Mouse (Mus musculus): Measurements from ENCODE around the gene Nkain1. TPM values are rescaled to one million over a fixed set of nuclear protein-coding genes. Genes with fewer than 3 reads are reported as not detected.
A peak's percentile ranks its signal among the peaks of the same experiment; 100 is the strongest.

Nkain1 gene
- polyA plus RNA-seq, 1 experiment from 2014 or later: 1.0 TPM

- Histone ChIP-seq H3K36me3 (0 out of 2 replicates have a peak, but pooled peaks cover 2% of the 10 kb centered on the region), H3K9ac (no peak overlapping the region), H3K4me3 (replicated peaks) (peak overlapping the region; percentile 27), H3K27ac (replicated peaks) (no peak overlapping the region), H3K4me2 (replicated peaks) (peak overlapping the region; percentile 51), H3K4me1 (peaks cover 6% of the 10 kb centered on the region), H3K9me3 (replicated peaks) (no peaks in the 10 kb centered on the region), H3K27me3 (no peaks in the 10 kb centered on the region)
- 0 out of 2 replicates have a peak, but pooled peaks have one; percentile 3 for ATAC-seq (ENCODE audit: insufficient number of reproducible peaks, low FRiP score, low TSS enrichment, low read depth)
- WGBS: 23% methylated on average over 28 of the region's 28 CpGs
Observed at GRCm38 (mm10) chr4:130531645-130532280, 42.2 kb downstream of the Nkain1 start.

GRCm38 (mm10) chr4:130527804-130528203, 46.2 kb downstream of the Nkain1 start:
- H3K4me3 ChIP-seq (replicated peaks): no peak overlapping the region
- no peaks in the 10 kb centered on the region for H3K27me3 ChIP-seq
- H3K27ac ChIP-seq (replicated peaks): no peak overlapping the region
- no peak overlapping the region for H3K9ac ChIP-seq
- ATAC-seq (ENCODE audit: insufficient number of reproducible peaks, low FRiP score, low TSS enrichment, low read depth): no peak
- H3K9me3 ChIP-seq (replicated peaks): no peaks in the 10 kb centered on the region
- 75% methylated on average over 1 of the region's 1 CpGs for WGBS
- H3K4me1 ChIP-seq: peaks cover 6% of the 10 kb centered on the region
- H3K36me3 ChIP-seq: no peaks in the 10 kb centered on the region
- no peak overlapping the region for H3K4me2 ChIP-seq (replicated peaks)

- Histone ChIP-seq H3K9me3 (replicated peaks) (no peaks in the 10 kb centered on the region), H3K4me2 (replicated peaks) (no peak overlapping the region), H3K36me3 (no peaks in the 10 kb centered on the region), H3K4me3 (replicated peaks) (no peak overlapping the region), H3K27me3 (no peaks in the 10 kb centered on the region), H3K9ac (no peak overlapping the region), H3K27ac (replicated peaks) (no peak overlapping the region), H3K4me1 (peaks cover 7% of the 10 kb centered on the region)
- WGBS: 71% methylated on average over 1 of the region's 1 CpGs
- no peak for ATAC-seq (ENCODE audit: insufficient number of reproducible peaks, low FRiP score, low TSS enrichment, low read depth)
Observed at GRCm38 (mm10) chr4:130525041-130525440, 48.9 kb downstream of the Nkain1 start.

- ATAC-seq (ENCODE audit: insufficient number of reproducible peaks, low FRiP score, low TSS enrichment, low read depth): no peak
- Histone ChIP-seq H3K27ac (replicated peaks) (no peak overlapping the region), H3K4me3 (replicated peaks) (no peak overlapping the region), H3K9ac (no peak overlapping the region), H3K36me3 (no peaks in the 10 kb centered on the region), H3K4me1 (peaks cover 11% of the 10 kb centered on the region), H3K27me3 (no peaks in the 10 kb centered on the region), H3K9me3 (replicated peaks) (no peaks in the 10 kb centered on the region), H3K4me2 (replicated peaks) (no peak overlapping the region)
- WGBS: 94% methylated on average over 6 of the region's 6 CpGs
Observed at GRCm38 (mm10) chr4:130521466-130521865, 52.5 kb downstream of the Nkain1 start.

- H3K4me2 ChIP-seq (replicated peaks): peak overlapping the region; percentile 91
- H3K9me3 ChIP-seq (replicated peaks): no peaks in the 10 kb centered on the region
- no peaks in the 10 kb centered on the region for H3K27me3 ChIP-seq
- no peak; the same call in 1 of the 2 replicates for ATAC-seq (ENCODE audit: insufficient number of reproducible peaks, low FRiP score, low TSS enrichment, low read depth)
- H3K27ac ChIP-seq (replicated peaks): no peak overlapping the region
- H3K9ac ChIP-seq: no peak overlapping the region; the same call in 1 of the 2 replicates
- H3K36me3 ChIP-seq: no peaks in the 10 kb centered on the region
- WGBS: 1% methylated on average over 9 of the region's 9 CpGs
- peak overlapping the region; percentile 65 for H3K4me3 ChIP-seq (replicated peaks)
- peaks cover 11% of the 10 kb centered on the region for H3K4me1 ChIP-seq
Observed at GRCm38 (mm10) chr4:130520482-130520851, 53.5 kb downstream of the Nkain1 start.

GRCm38 (mm10) chr4:130519567-130520481, 54.1 kb downstream of the Nkain1 start:
- H3K9ac ChIP-seq: peak overlapping the region; percentile 66
- peaks cover 11% of the 10 kb centered on the region for H3K4me1 ChIP-seq
- no peaks in the 10 kb centered on the region for H3K36me3 ChIP-seq
- peak overlapping the region; percentile 91 for H3K4me2 ChIP-seq (replicated peaks)
- peak overlapping the region; percentile 84 for H3K27ac ChIP-seq (replicated peaks)
- H3K4me3 ChIP-seq (replicated peaks): peak overlapping the region; percentile 65
- H3K27me3 ChIP-seq: no peaks in the 10 kb centered on the region
- WGBS: under 1% methylated on average over 40 of the region's 40 CpGs
- H3K9me3 ChIP-seq (replicated peaks): no peaks in the 10 kb centered on the region
- peak; percentile 99 for ATAC-seq (ENCODE audit: insufficient number of reproducible peaks, low FRiP score, low TSS enrichment, low read depth)

GRCm38 (mm10) chr4:130516490-130516889, 57.5 kb downstream of the Nkain1 start:
- H3K4me1 ChIP-seq: peaks cover 11% of the 10 kb centered on the region
- H3K4me2 ChIP-seq (replicated peaks): no peak overlapping the region
- no peaks in the 10 kb centered on the region for H3K27me3 ChIP-seq
- H3K27ac ChIP-seq (replicated peaks): no peak overlapping the region
- no peak overlapping the region for H3K4me3 ChIP-seq (replicated peaks)
- no peaks in the 10 kb centered on the region for H3K36me3 ChIP-seq
- H3K9me3 ChIP-seq (replicated peaks): no peaks in the 10 kb centered on the region
- no peak overlapping the region for H3K9ac ChIP-seq
- 70% methylated on average over 6 of the region's 6 CpGs for WGBS
- ATAC-seq (ENCODE audit: insufficient number of reproducible peaks, low FRiP score, low TSS enrichment, low read depth): no peak

Other genes starting within 250 kb of the Nkain1 start
- 69.1 and 71.4 TPM in 2 replicates for gene Zcchc17, start 214.2 kb downstream of the Nkain1 start, polyA plus RNA-seq (2015; fragmentation: Nextera tagmentation; extraction: Ambion mirVana)
- 132 and 134 TPM in 2 replicates for gene Snrnp40, start 214.0 kb downstream of the Nkain1 start, polyA plus RNA-seq (2015; fragmentation: Nextera tagmentation; extraction: Ambion mirVana)
- 78.2 and 81.2 TPM in 2 replicates for gene Pum1, start 89.1 kb upstream of the Nkain1 start, polyA plus RNA-seq (2015; fragmentation: Nextera tagmentation; extraction: Ambion mirVana)
- gene Sdc3, start 218.4 kb upstream of the Nkain1 start, polyA plus RNA-seq (2015; fragmentation: Nextera tagmentation; extraction: Ambion mirVana): 45.0 and 48.7 TPM in 2 replicates